Mouse (Mus musculus) liver, embryonic 16.5 days (tissue): ENCODE results near the gene Scgn. TPM values are rescaled to one million over a fixed set of nuclear protein-coding genes. Genes with fewer than 3 reads are reported as not detected.

Experiments used
- ATAC-seq: fragments of 200-750 bp; cut with Nextera tagmentation; 2 replicates; pipeline ENCODE4 v1.8.0; 2017; ENCODE audit warnings: low read depth, mild to moderate bottlenecking, moderate number of reproducible peaks, moderate library complexity
- H3K27ac ChIP-seq: fragments of 300-500 bp; sonication (generic); 2 replicates; pipeline ENCODE4 v1.5.1; 2014; ENCODE audit warnings: mild to moderate bottlenecking, low read length
- H3K27me3 ChIP-seq: fragments of 300-500 bp; sonication (generic); 2 replicates; pipeline ENCODE4 v1.6.1; 2014; ENCODE audit warnings: low read depth, low read length, mixed read lengths; ENCODE audit not compliant: control insufficient read depth, insufficient read depth
- H3K36me3 ChIP-seq: fragments of 300-500 bp; sonication (generic); 2 replicates; pipeline ENCODE4 v1.6.1; 2014; ENCODE audit warnings: mild to moderate bottlenecking; ENCODE audit not compliant: control insufficient read depth, insufficient read depth
- H3K4me1 ChIP-seq: fragments of 300-500 bp; sonication (generic); 2 replicates; pipeline ENCODE4 v1.6.1; 2014; ENCODE audit warnings: low read depth, low read length, mixed read lengths; ENCODE audit not compliant: control insufficient read depth
- H3K4me2 ChIP-seq: fragments of 300-500 bp; sonication (generic); 2 replicates; pipeline ENCODE4 v1.6.1; 2014; ENCODE audit warnings: low read depth, low read length, mixed read lengths
- H3K4me3 ChIP-seq: fragments of 300-500 bp; sonication (generic); 2 replicates; pipeline ENCODE4 v1.5.1; 2014; ENCODE audit warnings: low read depth, mild to moderate bottlenecking, low read length
- H3K9ac ChIP-seq: fragments of 300-500 bp; sonication (generic); 2 replicates; pipeline ENCODE4 v1.6.1; 2014; ENCODE audit warnings: low read depth, low read length
- H3K9me3 ChIP-seq: fragments of 300-500 bp; sonication (generic); replicated peaks from 2 replicates; pipeline ENCODE4 v1.6.1; 2016; ENCODE audit warnings: low read length; ENCODE audit not compliant: control insufficient read depth
- WGBS: fragments of 180-500 bp; shearing (Covaris S2); extraction: QIAGEN DNeasy Blood & Tissue Kit; methylation state at CpG from one replicate; pipeline ENCODE4 v1.1.7; 2014; ENCODE audit not compliant: insufficient replicate concordance; 5-methylcytosine and 5-hydroxymethylcytosine counted together
- polyA plus RNA-seq: library from polyadenylated mRNA; unstranded; fragments of >200 nt; fragmentation: Nextera tagmentation; extraction: Ambion mirVana; gene quantifications from 2 replicates; pipeline ENCODE4 v1.2.1, GENCODE M21; 2015

The Scgn gene
- polyA plus RNA-seq, 1 experiment from 2014 or later: 0.19 TPM

- 72% methylated on average over 9 of the region's 9 CpGs for WGBS
- H3K27me3 ChIP-seq: no peaks in the 10 kb centered on the region
- H3K4me3 ChIP-seq: no peak overlapping the region
- ATAC-seq: no peak
- H3K9ac ChIP-seq: no peak overlapping the region
- no peaks in the 10 kb centered on the region for H3K4me1 ChIP-seq
- H3K36me3 ChIP-seq: no peaks in the 10 kb centered on the region
- no peak overlapping the region for H3K27ac ChIP-seq
- no peaks in the 10 kb centered on the region for H3K9me3 ChIP-seq
- no peak overlapping the region for H3K4me2 ChIP-seq
These were observed 60.6 kb downstream of the Scgn start for GRCm38 (mm10) chr13:23930461-23930860.

DNA sequence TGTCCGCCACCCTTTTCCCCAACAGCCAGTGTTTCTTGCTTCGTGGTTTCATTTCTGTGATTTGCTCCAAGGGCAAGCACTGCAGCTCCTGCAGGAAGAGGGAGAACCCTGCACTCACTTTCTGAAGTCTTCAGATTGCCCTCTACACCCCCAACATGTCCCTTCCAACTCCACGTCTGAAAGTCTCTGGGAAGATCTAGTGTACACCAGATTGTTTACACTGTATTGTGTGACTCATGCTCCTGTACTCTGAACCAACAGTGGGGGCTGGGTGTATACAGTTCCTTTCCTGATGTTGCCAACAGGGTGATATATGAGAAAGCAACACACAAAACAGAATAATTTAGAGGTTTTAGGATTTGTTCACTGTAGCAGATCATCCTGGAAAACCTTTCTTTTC, 62.4 kb downstream of the Scgn start:
- peak overlapping the region; percentile 39; the same call in 1 of the 2 replicates for H3K4me2 ChIP-seq
- no peaks in the 10 kb centered on the region for H3K36me3 ChIP-seq
- WGBS: 29% methylated on average over 3 of the region's 3 CpGs
- no peaks in the 10 kb centered on the region for H3K9me3 ChIP-seq
- no peak overlapping the region for H3K9ac ChIP-seq
- H3K27me3 ChIP-seq: no peaks in the 10 kb centered on the region
- H3K4me1 ChIP-seq: no peaks in the 10 kb centered on the region
- no peak overlapping the region for H3K4me3 ChIP-seq
- no peak overlapping the region for H3K27ac ChIP-seq
- peak; percentile 88 for ATAC-seq

DNA sequence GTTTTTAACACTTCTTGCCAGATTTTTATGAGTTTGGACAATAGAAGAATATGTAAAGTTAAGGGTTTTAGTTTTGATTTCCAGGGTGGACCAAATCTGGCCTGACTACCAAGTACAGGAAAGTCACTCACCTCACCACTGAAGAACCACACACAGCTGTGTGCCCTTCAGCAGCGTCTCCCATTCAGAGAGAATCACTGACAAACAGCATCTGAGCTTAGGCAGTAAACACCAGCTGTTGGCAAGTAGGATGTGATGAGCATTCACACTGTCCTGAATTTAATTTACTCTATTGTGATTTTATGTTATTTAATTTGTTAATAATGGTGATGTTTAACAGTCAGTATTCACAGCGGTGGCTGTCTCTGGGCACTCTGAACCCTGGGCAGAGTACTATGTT, 65.2 kb downstream of the Scgn start:
- no peaks in the 10 kb centered on the region for H3K36me3 ChIP-seq

GRCm38 (mm10) chr13:23917674-23918073, 73.3 kb downstream of the Scgn start:
- Histone ChIP-seq H3K4me1 (peaks cover 18% of the 10 kb centered on the region), H3K27me3 (no peaks in the 10 kb centered on the region), H3K4me3 (no peak overlapping the region), H3K27ac (no peak overlapping the region), H3K9ac (no peak overlapping the region), H3K36me3 (no peaks in the 10 kb centered on the region), H3K9me3 (no peaks in the 10 kb centered on the region), H3K4me2 (no peak overlapping the region)
- 15% methylated on average over 4 of the region's 4 CpGs for WGBS
- ATAC-seq: no peak

More for the DNA sequence above, 65.2 kb downstream of the Scgn start:
- Histone ChIP-seq H3K4me3 (no peak overlapping the region), H3K27ac (no peak overlapping the region), H3K9me3 (no peaks in the 10 kb centered on the region), H3K4me2 (no peak overlapping the region), H3K9ac (no peak overlapping the region), H3K27me3 (no peaks in the 10 kb centered on the region), H3K4me1 (no peaks in the 10 kb centered on the region)
- no peak for ATAC-seq
- WGBS: 63% methylated on average over 2 of the region's 2 CpGs

DNA sequence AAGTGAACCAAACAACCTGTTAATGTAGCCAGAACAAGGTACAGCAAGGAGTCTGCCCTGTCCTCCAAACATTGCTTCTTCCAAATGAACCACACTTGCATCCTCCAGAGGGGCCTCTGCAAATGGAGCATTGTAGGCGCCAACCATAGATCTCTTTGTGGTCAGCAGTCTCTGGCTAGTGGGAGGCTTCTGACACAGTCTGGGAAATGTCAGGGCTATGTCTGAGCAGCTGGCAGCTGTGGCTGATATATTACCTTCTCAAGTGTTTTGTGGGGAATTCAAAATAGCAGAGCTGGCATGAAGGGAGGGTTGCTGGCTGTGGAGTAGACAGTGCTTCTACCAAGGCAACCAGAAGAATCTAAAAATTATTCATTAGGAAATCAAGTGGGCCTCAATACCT, 74.9 kb downstream of the Scgn start:
- peaks cover 18% of the 10 kb centered on the region for H3K4me1 ChIP-seq
- H3K4me3 ChIP-seq: no peak overlapping the region
- H3K9ac ChIP-seq: no peak overlapping the region
- H3K27ac ChIP-seq: no peak overlapping the region
- no peak overlapping the region for H3K4me2 ChIP-seq
- H3K9me3 ChIP-seq: no peaks in the 10 kb centered on the region
- no peak for ATAC-seq
- H3K27me3 ChIP-seq: no peaks in the 10 kb centered on the region
- 64% methylated on average over 1 of the region's 1 CpGs for WGBS
- H3K36me3 ChIP-seq: no peaks in the 10 kb centered on the region

DNA sequence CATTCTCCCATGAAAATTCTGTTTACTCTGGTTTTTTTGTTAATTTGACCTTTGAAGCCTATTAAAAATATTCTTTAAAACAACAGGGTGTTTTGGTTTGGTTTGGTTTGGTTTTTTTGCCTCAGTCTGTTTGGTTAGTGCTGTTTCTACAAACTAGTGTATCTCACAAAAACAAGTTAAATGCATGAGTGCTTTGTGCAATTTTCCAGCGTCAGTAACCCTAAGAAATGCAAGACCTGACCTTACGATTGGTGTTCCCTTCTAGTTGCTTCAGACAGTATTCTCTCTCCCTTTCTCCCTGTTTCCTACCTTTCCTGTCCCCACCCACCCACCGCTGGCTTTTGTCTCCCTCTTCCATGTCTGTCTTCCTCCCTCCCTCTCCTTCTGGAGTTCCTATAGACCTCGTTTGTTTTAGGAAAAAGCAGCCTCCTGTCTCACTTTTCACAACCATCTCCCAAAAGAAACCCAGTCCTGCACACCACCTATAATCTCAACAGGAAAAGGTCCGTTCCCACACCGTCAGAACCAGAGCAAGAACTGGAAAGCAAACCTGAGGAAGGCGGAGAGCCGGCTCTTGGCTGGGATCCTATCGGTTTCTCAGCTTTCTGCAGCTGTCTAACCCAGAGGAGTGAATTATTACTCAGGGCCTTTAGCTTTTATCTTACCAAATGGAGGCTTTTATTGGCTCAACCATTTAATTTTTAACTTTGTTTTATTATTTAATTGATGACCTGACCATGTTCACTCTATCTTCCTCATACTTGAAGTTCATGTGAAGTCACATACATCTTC, 76.4 kb downstream of the Scgn start, which contains the start of gene Slc17a4:
TSS of gene Slc17a4 (minus strand) at position 634 of the 792 bp plus-strand sequence.
- H3K4me2 ChIP-seq: no peak within 1 kb of the TSS
- ATAC-seq: no peak
- peaks cover 18% of the 10 kb centered on the region for H3K4me1 ChIP-seq
- peak within 1 kb of the TSS; percentile 81 for H3K27ac ChIP-seq
- WGBS: 36% methylated on average over 9 of the region's 9 CpGs
- no peaks in the 10 kb centered on the region for H3K27me3 ChIP-seq
- no peak within 1 kb of the TSS for H3K9ac ChIP-seq
- no peaks in the 10 kb centered on the region for H3K36me3 ChIP-seq
- H3K4me3 ChIP-seq: no peak within 1 kb of the TSS
- no peaks in the 10 kb centered on the region for H3K9me3 ChIP-seq

DNA sequence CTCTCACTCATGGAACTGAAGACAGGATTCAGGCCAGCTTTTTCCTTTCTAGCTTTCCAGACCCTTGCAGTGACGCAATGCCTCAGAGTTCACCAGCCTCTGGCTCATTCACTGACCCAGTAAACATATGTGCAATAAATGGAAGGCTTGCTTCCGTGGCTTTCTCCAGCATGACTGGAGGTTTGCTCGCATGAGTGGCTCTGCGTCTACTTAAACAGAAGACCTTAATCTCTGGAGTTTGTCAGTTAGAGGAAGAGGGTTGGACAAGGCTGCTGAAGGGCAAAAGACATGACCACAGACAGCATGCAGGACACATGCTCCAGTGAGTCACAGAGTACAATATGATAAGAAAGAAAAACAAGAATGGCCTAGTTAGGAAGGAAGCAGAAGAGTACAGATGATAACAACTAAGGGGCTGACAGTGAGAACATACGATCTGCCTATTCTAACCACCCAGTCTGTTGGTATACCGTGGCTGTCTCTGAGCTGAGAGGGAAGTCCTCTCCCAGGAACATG, 77.2 kb downstream of the Scgn start:
- no peak overlapping the region for H3K4me3 ChIP-seq
- WGBS: 4% methylated on average over 6 of the region's 6 CpGs
- H3K9me3 ChIP-seq: no peaks in the 10 kb centered on the region
- peak; percentile 83 for ATAC-seq
- H3K27ac ChIP-seq: peak overlapping the region; percentile 81
- no peak overlapping the region for H3K4me2 ChIP-seq
- peaks cover 18% of the 10 kb centered on the region for H3K4me1 ChIP-seq
- H3K9ac ChIP-seq: no peak overlapping the region
- no peaks in the 10 kb centered on the region for H3K27me3 ChIP-seq
- no peaks in the 10 kb centered on the region for H3K36me3 ChIP-seq

GRCm38 (mm10) chr13:23911335-23911734, 79.7 kb downstream of the Scgn start:
- H3K9me3 ChIP-seq: no peaks in the 10 kb centered on the region
- no peak overlapping the region for H3K27ac ChIP-seq
- H3K4me1 ChIP-seq: peaks cover 18% of the 10 kb centered on the region
- ATAC-seq: no peak
- H3K4me2 ChIP-seq: no peak overlapping the region
- 28% methylated on average over 5 of the region's 5 CpGs for WGBS
- no peak overlapping the region for H3K4me3 ChIP-seq
- no peaks in the 10 kb centered on the region for H3K36me3 ChIP-seq
- H3K27me3 ChIP-seq: no peaks in the 10 kb centered on the region
- H3K9ac ChIP-seq: no peak overlapping the region

- Histone ChIP-seq H3K4me3 (no peak overlapping the region), H3K27me3 (no peaks in the 10 kb centered on the region), H3K27ac (no peak overlapping the region), H3K9me3 (no peaks in the 10 kb centered on the region), H3K4me2 (no peak overlapping the region), H3K4me1 (peaks cover 18% of the 10 kb centered on the region), H3K9ac (no peak overlapping the region), H3K36me3 (no peaks in the 10 kb centered on the region)
- 29% methylated on average over 5 of the region's 5 CpGs for WGBS
- ATAC-seq: no peak
These were observed 80.9 kb downstream of the Scgn start for GRCm38 (mm10) chr13:23910121-23910520.
